Mouse (Mus musculus): ENCODE results near the gene Lemd1. TPM values are rescaled to one million over a fixed set of nuclear protein-coding genes. Genes with fewer than 3 reads are reported as not detected.

The Lemd1 gene
- polyA plus RNA-seq, 1 experiment = not detected

- TF ChIP-seq CTCF (IDR thresholded peaks at IDR 0.05; ENCODE audit: borderline replicate concordance, control insufficient read depth, extremely low read depth, insufficient read depth, low read length, poor library complexity) (no peak), POLR2A (IDR thresholded peaks at IDR 0.05; ENCODE audit: control insufficient read depth, extremely low read depth, insufficient read depth, low read length, poor library complexity) (no peak)
- Histone ChIP-seq H3K27me3 (ENCODE audit: control insufficient read depth, insufficient read depth, low read length) (peaks cover 11% of the 10 kb centered on the region; the same call in 1 of the 2 replicates), H3K36me3 (ENCODE audit: control insufficient read depth, insufficient read depth, low read length) (no peaks in the 10 kb centered on the region), H3K27ac (ENCODE audit: control insufficient read depth, insufficient read depth, low read length) (no peak overlapping the region), H3K4me3 (ENCODE audit: control insufficient read depth, insufficient read depth, low read length) (no peak overlapping the region), H3K4me1 (replicated peaks; ENCODE audit: control insufficient read depth, insufficient read depth, low read length) (peaks cover 3% of the 10 kb centered on the region; the same call in 1 of the 2 replicates)
- WGBS = 34% methylated on average over 16 of the region's 16 CpGs
- no peak for DNase-seq
Observed at GRCm38 (mm10) chr1:132191786-132192680, 802 bp downstream of the Lemd1 start.

DNA sequence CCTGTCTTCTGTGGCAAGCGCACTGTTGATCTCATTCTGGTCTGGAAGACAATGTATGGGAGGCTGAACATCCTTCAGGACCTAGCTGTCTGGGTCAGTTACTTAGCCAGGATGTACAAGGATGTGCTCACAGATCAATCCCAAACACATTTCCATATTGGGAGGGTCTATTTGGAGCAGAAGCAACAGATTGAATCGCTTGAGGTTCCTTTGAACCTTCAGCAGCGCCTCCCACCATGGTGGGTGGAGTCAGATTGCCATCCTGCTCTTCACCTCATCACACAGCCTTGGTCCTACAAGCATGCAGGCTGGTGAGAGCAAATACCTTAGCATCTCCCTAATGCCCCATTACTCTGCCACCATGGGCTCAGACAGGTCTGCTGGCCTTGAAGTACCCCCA is 2.6 kb downstream of the Lemd1 start:
- Histone ChIP-seq H3K36me3 (ENCODE audit: control insufficient read depth, insufficient read depth, low read length) (no peaks in the 10 kb centered on the region), H3K27me3 (ENCODE audit: control insufficient read depth, insufficient read depth, low read length) (peaks cover 9% of the 10 kb centered on the region; the same call in 1 of the 2 replicates), H3K4me1 (replicated peaks; ENCODE audit: control insufficient read depth, insufficient read depth, low read length) (peaks cover 3% of the 10 kb centered on the region; the same call in 1 of the 2 replicates), H3K27ac (ENCODE audit: control insufficient read depth, insufficient read depth, low read length) (no peak overlapping the region), H3K4me3 (ENCODE audit: control insufficient read depth, insufficient read depth, low read length) (no peak overlapping the region)
- no peak for TF ChIP-seq CTCF (IDR thresholded peaks at IDR 0.05; ENCODE audit: borderline replicate concordance, control insufficient read depth, extremely low read depth, insufficient read depth, low read length, poor library complexity)
- no peak for TF ChIP-seq POLR2A (IDR thresholded peaks at IDR 0.05; ENCODE audit: control insufficient read depth, extremely low read depth, insufficient read depth, low read length, poor library complexity)
- DNase-seq = no peak
- 77% methylated on average over 3 of the region's 3 CpGs for WGBS

DNA sequence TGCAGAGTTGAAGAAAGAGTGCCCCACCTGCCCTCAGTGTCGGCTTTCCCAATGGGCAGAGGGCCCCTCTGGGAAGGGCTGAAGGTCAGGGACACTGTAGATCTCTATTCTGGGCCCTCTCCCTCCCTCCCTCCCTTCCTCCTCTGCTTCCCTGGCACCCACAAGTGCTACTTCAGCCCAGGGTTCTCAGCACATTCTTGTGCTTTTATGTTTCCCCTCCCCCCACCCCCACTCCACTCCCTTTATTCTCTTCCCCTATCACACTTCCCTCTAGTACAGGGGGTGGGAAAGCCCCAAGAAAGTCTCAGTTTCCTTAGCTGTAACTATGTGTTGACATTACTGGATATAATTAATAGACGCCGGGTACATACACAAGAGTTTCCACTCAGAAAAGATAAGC is 3.4 kb downstream of the Lemd1 start:
- TF ChIP-seq POLR2A (IDR thresholded peaks at IDR 0.05; ENCODE audit: control insufficient read depth, extremely low read depth, insufficient read depth, low read length, poor library complexity) (no peak), CTCF (IDR thresholded peaks at IDR 0.05; ENCODE audit: borderline replicate concordance, control insufficient read depth, extremely low read depth, insufficient read depth, low read length, poor library complexity) (no peak)
- WGBS = 48% methylated on average over 3 of the region's 3 CpGs
- Histone ChIP-seq H3K27me3 (ENCODE audit: control insufficient read depth, insufficient read depth, low read length) (peaks cover 7% of the 10 kb centered on the region; the same call in 1 of the 2 replicates), H3K27ac (ENCODE audit: control insufficient read depth, insufficient read depth, low read length) (no peak overlapping the region), H3K36me3 (ENCODE audit: control insufficient read depth, insufficient read depth, low read length) (no peaks in the 10 kb centered on the region), H3K4me3 (ENCODE audit: control insufficient read depth, insufficient read depth, low read length) (no peak overlapping the region), H3K4me1 (replicated peaks; ENCODE audit: control insufficient read depth, insufficient read depth, low read length) (peaks cover 3% of the 10 kb centered on the region; the same call in 1 of the 2 replicates)
- DNase-seq = no peak

DNA sequence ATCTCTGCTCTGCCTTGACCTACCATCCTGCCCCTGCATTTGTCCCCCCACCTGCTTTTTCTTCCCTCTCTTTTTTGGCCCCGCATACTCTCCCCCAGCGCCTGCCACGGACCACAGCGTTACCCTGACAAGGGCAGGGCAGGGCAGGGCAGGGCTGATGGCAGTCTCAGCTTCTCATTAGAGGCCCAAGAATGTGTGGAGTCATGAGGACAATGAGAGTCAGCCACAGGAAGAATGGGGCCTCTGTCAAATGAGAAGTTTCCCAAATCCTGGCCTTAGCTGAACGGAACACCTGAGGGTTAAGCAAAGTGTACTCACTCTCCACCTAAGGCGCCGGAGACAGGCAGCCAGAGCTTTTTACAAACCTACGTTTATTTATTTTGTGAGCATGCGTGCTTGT is 3.9 kb downstream of the Lemd1 start:
- H3K4me1 ChIP-seq (replicated peaks; ENCODE audit: control insufficient read depth, insufficient read depth, low read length) = peaks cover 3% of the 10 kb centered on the region; the same call in 1 of the 2 replicates
- no peak overlapping the region for H3K27ac ChIP-seq (ENCODE audit: control insufficient read depth, insufficient read depth, low read length)
- no peak overlapping the region for H3K4me3 ChIP-seq (ENCODE audit: control insufficient read depth, insufficient read depth, low read length)
- H3K36me3 ChIP-seq (ENCODE audit: control insufficient read depth, insufficient read depth, low read length) = no peaks in the 10 kb centered on the region
- no peak for DNase-seq
- 82% methylated on average over 9 of the region's 9 CpGs for WGBS
- peaks cover 7% of the 10 kb centered on the region; the same call in 1 of the 2 replicates for H3K27me3 ChIP-seq (ENCODE audit: control insufficient read depth, insufficient read depth, low read length)
- TF ChIP-seq POLR2A (IDR thresholded peaks at IDR 0.05; ENCODE audit: control insufficient read depth, extremely low read depth, insufficient read depth, low read length, poor library complexity) (no peak), CTCF (IDR thresholded peaks at IDR 0.05; ENCODE audit: borderline replicate concordance, control insufficient read depth, extremely low read depth, insufficient read depth, low read length, poor library complexity) (no peak)

DNA sequence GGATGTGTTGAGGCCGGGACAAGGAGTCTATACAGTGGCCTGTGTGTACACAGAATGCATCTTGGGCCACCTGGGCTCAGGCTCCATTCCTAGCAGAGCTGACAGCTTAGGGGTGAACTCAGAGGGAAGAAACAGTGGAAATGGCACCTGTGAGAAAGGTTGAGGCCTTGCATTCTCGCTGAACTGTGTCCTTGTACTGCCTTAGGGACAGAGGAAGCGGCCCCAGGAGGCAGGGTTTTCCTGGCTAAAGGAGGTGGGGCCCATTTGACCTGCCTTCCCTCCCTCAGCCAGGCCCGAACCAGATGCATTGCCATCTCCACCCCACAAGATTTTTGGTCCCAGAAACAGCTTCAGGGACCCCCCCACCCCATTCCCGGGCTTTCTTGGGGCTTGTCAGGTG is 4.5 kb downstream of the Lemd1 start:
- Histone ChIP-seq H3K4me3 (ENCODE audit: control insufficient read depth, insufficient read depth, low read length) (no peak overlapping the region), H3K36me3 (ENCODE audit: control insufficient read depth, insufficient read depth, low read length) (no peaks in the 10 kb centered on the region), H3K4me1 (replicated peaks; ENCODE audit: control insufficient read depth, insufficient read depth, low read length) (no peaks in the 10 kb centered on the region), H3K27me3 (ENCODE audit: control insufficient read depth, insufficient read depth, low read length) (peaks cover 7% of the 10 kb centered on the region; the same call in 1 of the 2 replicates), H3K27ac (ENCODE audit: control insufficient read depth, insufficient read depth, low read length) (no peak overlapping the region)
- no peak for DNase-seq
- WGBS = 77% methylated on average over 5 of the region's 5 CpGs
- TF ChIP-seq CTCF (IDR thresholded peaks at IDR 0.05; ENCODE audit: borderline replicate concordance, control insufficient read depth, extremely low read depth, insufficient read depth, low read length, poor library complexity) = no peak
- TF ChIP-seq POLR2A (IDR thresholded peaks at IDR 0.05; ENCODE audit: control insufficient read depth, extremely low read depth, insufficient read depth, low read length, poor library complexity) = no peak

GRCm38 (mm10) chr1:132196337-132196736 is 5.1 kb downstream of the Lemd1 start:
- Histone ChIP-seq H3K4me1 (replicated peaks; ENCODE audit: control insufficient read depth, insufficient read depth, low read length) (no peaks in the 10 kb centered on the region), H3K4me3 (ENCODE audit: control insufficient read depth, insufficient read depth, low read length) (no peak overlapping the region), H3K27ac (ENCODE audit: control insufficient read depth, insufficient read depth, low read length) (no peak overlapping the region), H3K36me3 (ENCODE audit: control insufficient read depth, insufficient read depth, low read length) (no peaks in the 10 kb centered on the region), H3K27me3 (ENCODE audit: control insufficient read depth, insufficient read depth, low read length) (peaks cover 2% of the 10 kb centered on the region; the same call in 1 of the 2 replicates)
- 81% methylated on average over 7 of the region's 7 CpGs for WGBS
- TF ChIP-seq CTCF (IDR thresholded peaks at IDR 0.05; ENCODE audit: borderline replicate concordance, control insufficient read depth, extremely low read depth, insufficient read depth, low read length, poor library complexity) (no peak), POLR2A (IDR thresholded peaks at IDR 0.05; ENCODE audit: control insufficient read depth, extremely low read depth, insufficient read depth, low read length, poor library complexity) (no peak)
- no peak for DNase-seq
